Mouse (Mus musculus): Measurements from ENCODE around the gene Tcf19.

DNA sequence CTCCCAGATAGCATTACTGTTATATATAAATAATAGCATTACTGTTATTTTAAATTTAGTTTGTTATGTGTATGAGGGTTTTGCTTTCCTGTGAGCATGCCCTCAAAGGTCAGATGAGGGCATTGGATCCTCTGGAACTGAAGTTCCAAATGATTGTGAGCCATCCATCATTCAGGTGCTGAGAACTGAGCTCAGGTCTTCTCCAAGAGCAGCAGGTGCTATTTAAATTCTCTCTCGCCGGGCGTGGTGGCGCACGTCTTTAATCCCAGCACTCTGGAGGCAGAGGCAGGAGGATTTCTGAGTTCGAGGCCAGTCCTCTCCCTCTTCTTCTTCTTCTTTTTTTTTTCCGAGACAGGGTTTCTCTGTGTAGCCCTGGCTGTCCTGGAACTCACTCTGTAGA lies 19.5 kb downstream of the Tcf19 start:
- no peak for TF ChIP-seq CTCF (IDR thresholded peaks at IDR 0.05)
- TF ChIP-seq EP300 (IDR thresholded peaks at IDR 0.05), result no peak
